Mouse (Mus musculus): ENCODE results near the gene Kif3c. TPM values are rescaled to one million over a fixed set of nuclear protein-coding genes. Genes with fewer than 3 reads are reported as not detected.

The Kif3c gene
- total RNA-seq, 2 experiments from 2014 or later: 2.7 to 4.4 TPM

Other genes starting within 250 kb of the Kif3c start
- 57.5 and 59.4 TPM in 2 replicates for gene Rab10, start 55.2 kb upstream of the Kif3c start, total RNA-seq (2014; fragmentation: Nextera tagmentation)
- 88.2 and 111 TPM in 2 replicates for gene Rab10, start 55.2 kb upstream of the Kif3c start, total RNA-seq (2017)
- 44.4 and 53.1 TPM in 2 replicates for gene Asxl2, start 61.7 kb downstream of the Kif3c start, total RNA-seq (2014; fragmentation: Nextera tagmentation)
- gene Asxl2, start 61.7 kb downstream of the Kif3c start, total RNA-seq (2017): 26.9 and 30.2 TPM in 2 replicates
- 14.2 and 27.7 TPM in 2 replicates for gene Dtnb, start 207.2 kb downstream of the Kif3c start, total RNA-seq (2014; fragmentation: Nextera tagmentation)
- 8.9 and 14.3 TPM in 2 replicates for gene Dtnb, start 207.2 kb downstream of the Kif3c start, total RNA-seq (2017)